ENCODE assay signal across 27 mouse cellular contexts in genomic region chr17:67106176-67106575, GRCm38 (mm10).
"Had no signal": no experiment of that assay in that cellular context is flagged by ENCODE, and none has a peak within 500 bp of the region (broad histone marks: within the 10 kb centered on the region; RNA-seq: fewer than 3 reads in every experiment).

No protein-coding gene starts in this region.

- ATAC-seq: forebrain, embryonic 13.5 days; forebrain, embryonic 14.5 days; forebrain, embryonic 15.5 days; forebrain, embryonic 16.5 days; forebrain, postnatal 0 days had no signal

- H3K36me3 ChIP-seq: embryonic facial prominence, embryonic 10.5 days; embryonic facial prominence, embryonic 12.5 days; embryonic facial prominence, embryonic 13.5 days; embryonic facial prominence, embryonic 15.5 days; forebrain, embryonic 10.5 days; forebrain, embryonic 12.5 days; forebrain, embryonic 15.5 days had no signal

- DNase-seq: cerebellum, adult 8-10 months; cerebellum, adult 9-10 months; cerebellum, adult 9-11 months; cerebellum, postnatal 10 days; cerebellum, postnatal 14 days; cerebellum, postnatal 25 days; cerebellum, postnatal 36 days; embryo, embryonic 11 days; forebrain, postnatal 0 days; gastrocnemius, adult 2 months; gastrocnemius, postnatal 10 days; gastrocnemius, postnatal 14 days; gastrocnemius, postnatal 25 days; gastrocnemius, postnatal 36 days; heart, adult 18-20 months; heart, adult 2 months had no signal

- H3K27me3 ChIP-seq: embryonic facial prominence, embryonic 12.5 days; embryonic facial prominence, embryonic 13.5 days; embryonic facial prominence, embryonic 15.5 days; forebrain, embryonic 12.5 days; forebrain, embryonic 13.5 days; forebrain, embryonic 15.5 days had no signal

- H3K9ac ChIP-seq: embryonic facial prominence, embryonic 12.5 days; embryonic facial prominence, embryonic 13.5 days; embryonic facial prominence, embryonic 15.5 days; forebrain, embryonic 12.5 days; forebrain, embryonic 13.5 days; forebrain, embryonic 15.5 days; forebrain, postnatal 0 days had no signal

- H3K4me1 ChIP-seq: embryonic facial prominence, embryonic 10.5 days; embryonic facial prominence, embryonic 12.5 days; embryonic facial prominence, embryonic 13.5 days; embryonic facial prominence, embryonic 15.5 days; forebrain, embryonic 10.5 days; forebrain, embryonic 12.5 days; forebrain, embryonic 13.5 days; forebrain, embryonic 15.5 days had no signal

- H3K27ac ChIP-seq: embryonic facial prominence, embryonic 10.5 days; embryonic facial prominence, embryonic 12.5 days; embryonic facial prominence, embryonic 13.5 days; embryonic facial prominence, embryonic 15.5 days; forebrain, embryonic 10.5 days; forebrain, embryonic 12.5 days; forebrain, embryonic 13.5 days; forebrain, embryonic 15.5 days; gastrocnemius, adult 2 months; heart, adult 2 months had no signal

- H3K4me3 ChIP-seq: embryonic facial prominence, embryonic 10.5 days; embryonic facial prominence, embryonic 12.5 days; embryonic facial prominence, embryonic 13.5 days; embryonic facial prominence, embryonic 15.5 days; erythroblast, embryonic 14.5 days; forebrain, embryonic 10.5 days; forebrain, embryonic 12.5 days; forebrain, embryonic 13.5 days; forebrain, embryonic 15.5 days; gastrocnemius, adult 2 months; heart, adult 2 months had no signal

- H3K4me2 ChIP-seq: embryonic facial prominence, embryonic 12.5 days; embryonic facial prominence, embryonic 13.5 days; embryonic facial prominence, embryonic 15.5 days; forebrain, embryonic 12.5 days; forebrain, embryonic 13.5 days; forebrain, embryonic 15.5 days had no signal

- H3K9me3 ChIP-seq: embryonic facial prominence, embryonic 10.5 days; embryonic facial prominence, embryonic 12.5 days; embryonic facial prominence, embryonic 13.5 days; embryonic facial prominence, embryonic 15.5 days; forebrain, embryonic 10.5 days; forebrain, embryonic 12.5 days; forebrain, embryonic 13.5 days; forebrain, embryonic 15.5 days had no signal
